Mouse (Mus musculus): ENCODE measurements around the gene Elf4. TPM values are rescaled to one million over a fixed set of nuclear protein-coding genes. Genes with fewer than 3 reads are reported as not detected.

Gene Elf4
- polyA plus RNA-seq, 1 experiment from 2014 or later = 3.2 TPM

Other genes starting within 250 kb of the Elf4 start
- 23.8 and 27.5 TPM in 2 replicates for gene Utp14a, start 206.3 kb downstream of the Elf4 start, polyA plus RNA-seq (2014; fragmentation: Nextera tagmentation; extraction: Ambion mirVana)
- gene Bcorl1, start 121.8 kb downstream of the Elf4 start, polyA plus RNA-seq (2014; fragmentation: Nextera tagmentation; extraction: Ambion mirVana) = 3.2 and 5.0 TPM in 2 replicates
- 95.9 and 97.1 TPM in 2 replicates for gene Aifm1, start 50.4 kb upstream of the Elf4 start, polyA plus RNA-seq (2014; fragmentation: Nextera tagmentation; extraction: Ambion mirVana)
- gene Rab33a, start 56.2 kb upstream of the Elf4 start, polyA plus RNA-seq (2014; fragmentation: Nextera tagmentation; extraction: Ambion mirVana) = 9.1 and 9.4 TPM in 2 replicates
- gene Zfp280c, start 131.4 kb upstream of the Elf4 start, polyA plus RNA-seq (2014; fragmentation: Nextera tagmentation; extraction: Ambion mirVana) = 21.6 and 25.2 TPM in 2 replicates
- gene Slc25a14, start 160.3 kb upstream of the Elf4 start, polyA plus RNA-seq (2014; fragmentation: Nextera tagmentation; extraction: Ambion mirVana) = 23.4 and 26.0 TPM in 2 replicates
- not detected in 2 replicates for gene Gpr119, start 211.3 kb upstream of the Elf4 start, polyA plus RNA-seq (2014; fragmentation: Nextera tagmentation; extraction: Ambion mirVana)
- 24.1 and 29.2 TPM in 2 replicates for gene Rbmx2, start 231.9 kb upstream of the Elf4 start, polyA plus RNA-seq (2014; fragmentation: Nextera tagmentation; extraction: Ambion mirVana)